Mouse (Mus musculus): Measurements from ENCODE around the gene Zfp346. TPM values are rescaled to one million over a fixed set of nuclear protein-coding genes. Genes with fewer than 3 reads are reported as not detected.
A peak's percentile ranks its signal among the peaks of the same experiment; 100 is the strongest.

Gene Zfp346
- polyA plus RNA-seq, 1 experiment from 2014 or later: 21.6 TPM

DNA sequence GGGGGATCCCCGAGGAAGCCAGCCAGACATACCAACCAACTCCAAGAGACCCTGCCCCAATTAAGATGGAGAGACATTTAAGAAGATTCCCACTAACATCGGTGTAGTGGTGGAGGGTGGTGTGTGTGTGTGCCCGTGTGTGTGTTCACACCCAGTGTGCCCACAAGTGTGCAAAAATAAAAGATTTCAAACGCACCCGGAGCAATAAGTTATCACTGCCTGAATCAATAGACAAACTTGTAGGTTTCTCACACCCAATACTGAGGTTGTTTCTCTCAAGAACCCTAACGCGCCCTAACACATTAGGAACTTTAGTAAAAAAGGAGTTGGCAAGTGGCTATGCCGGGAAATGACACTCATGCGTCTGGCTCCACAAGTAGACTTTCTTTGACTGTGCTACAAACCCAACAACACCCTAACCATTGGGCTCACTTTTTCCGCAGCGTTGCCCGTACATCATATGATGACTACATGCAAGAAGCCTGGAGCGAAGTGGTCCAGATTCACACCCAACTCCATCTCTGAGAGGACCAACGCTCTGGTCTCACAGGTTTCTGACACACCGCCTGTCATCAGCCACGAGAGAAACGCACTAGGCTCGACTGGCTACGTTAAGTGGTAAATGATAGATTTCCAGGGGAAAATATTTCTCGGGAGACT, 5.9 kb upstream of the Zfp346 start:
- peak overlapping the region; percentile 56 for H3K4me2 ChIP-seq (ENCODE audit: low read depth)
- 0 out of 2 replicates have a peak, but pooled peaks cover 3% of the 10 kb centered on the region for H3K4me1 ChIP-seq (ENCODE audit: control insufficient read depth, insufficient read depth, low read length)
- peak overlapping the region; percentile 92 for H3K9ac ChIP-seq (ENCODE audit: low read length)
- DNase-seq (ENCODE audit: low spot score): peak; percentile 28
- H3K4me3 ChIP-seq (ENCODE audit: low read depth, low read length): peak overlapping the region; percentile 73
- no peaks in the 10 kb centered on the region for H3K9me3 ChIP-seq (ENCODE audit: control insufficient read depth, low read length)
- peak overlapping the region; percentile 89 for H3K27ac ChIP-seq (ENCODE audit: low read depth, low read length)
- H3K36me3 ChIP-seq (ENCODE audit: control insufficient read depth, insufficient read depth, low read length): no peaks in the 10 kb centered on the region
- 34% methylated on average over 20 of the region's 20 CpGs for WGBS
- ATAC-seq (ENCODE audit: insufficient read depth, low FRiP score, low TSS enrichment): 0 out of 2 replicates have a peak, but pooled peaks have one; percentile 2
- no peaks in the 10 kb centered on the region for H3K27me3 ChIP-seq (ENCODE audit: control insufficient read depth, insufficient read depth, low read length)

DNA sequence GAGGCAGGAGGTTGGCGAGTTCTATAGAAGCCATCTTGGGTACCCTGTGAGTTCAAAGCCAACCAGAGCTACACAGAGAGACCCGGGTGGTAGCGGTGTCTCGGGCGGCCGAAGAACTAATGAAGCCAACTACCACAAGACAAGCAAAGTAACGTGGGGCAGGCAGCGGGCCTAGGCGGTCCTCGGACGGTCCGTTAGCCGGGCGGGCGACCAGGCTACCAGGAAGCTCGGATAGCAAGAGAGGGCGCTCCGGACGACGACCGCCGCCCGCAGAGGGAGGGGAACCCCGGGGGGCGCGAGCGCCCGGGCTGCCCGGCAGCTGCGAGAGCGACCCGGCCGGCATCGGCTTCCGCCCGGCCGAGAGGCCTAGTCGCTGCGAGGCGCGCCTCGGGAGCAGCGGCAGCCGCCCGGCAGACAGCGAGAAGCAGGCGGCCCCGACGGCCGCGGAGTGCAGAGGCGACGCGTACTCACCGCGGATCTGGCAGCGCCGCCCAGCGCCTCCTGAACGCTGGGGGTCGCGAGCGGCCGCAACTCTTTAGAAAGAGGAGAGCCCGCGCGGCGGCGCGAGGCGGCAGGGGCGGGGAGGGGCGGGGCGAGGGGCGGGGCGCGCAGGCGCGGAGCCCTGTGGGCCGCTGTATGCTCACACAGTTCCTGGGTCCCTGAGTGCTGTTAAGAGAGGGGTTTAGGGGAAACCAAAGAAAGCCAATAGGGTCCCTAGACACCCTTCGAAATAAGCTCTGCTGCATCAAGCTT, 5.2 kb upstream of the Zfp346 start, which contains the start of gene Uimc1:
Uimc1 (minus strand) TSS at position 575 of the 753 bp plus-strand sequence.
- Histone ChIP-seq H3K4me1 (ENCODE audit: control insufficient read depth, insufficient read depth, low read length) (0 out of 2 replicates have a peak, but pooled peaks cover 3% of the 10 kb centered on the region), H3K27me3 (ENCODE audit: control insufficient read depth, insufficient read depth, low read length) (no peaks in the 10 kb centered on the region), H3K9me3 (ENCODE audit: control insufficient read depth, low read length) (no peaks in the 10 kb centered on the region), H3K9ac (ENCODE audit: low read length) (peak within 1 kb of the TSS; percentile 92), H3K36me3 (ENCODE audit: control insufficient read depth, insufficient read depth, low read length) (no peaks in the 10 kb centered on the region), H3K4me3 (ENCODE audit: low read depth, low read length) (peak within 1 kb of the TSS; percentile 73), H3K4me2 (ENCODE audit: low read depth) (peak within 1 kb of the TSS; percentile 56), H3K27ac (ENCODE audit: low read depth, low read length) (peak within 1 kb of the TSS; percentile 89)
- peak; percentile 92 for DNase-seq (ENCODE audit: low spot score)
- WGBS: under 1% methylated on average over 63 of the region's 81 CpGs
- ATAC-seq (ENCODE audit: insufficient read depth, low FRiP score, low TSS enrichment): peak; percentile 87

GRCm38 (mm10) chr13:55101627-55102026, 3.5 kb upstream of the Zfp346 start:
- Histone ChIP-seq H3K36me3 (ENCODE audit: control insufficient read depth, insufficient read depth, low read length) (no peaks in the 10 kb centered on the region), H3K27me3 (ENCODE audit: control insufficient read depth, insufficient read depth, low read length) (no peaks in the 10 kb centered on the region), H3K9ac (ENCODE audit: low read length) (no peak overlapping the region), H3K4me3 (ENCODE audit: low read depth, low read length) (no peak overlapping the region), H3K9me3 (ENCODE audit: control insufficient read depth, low read length) (no peaks in the 10 kb centered on the region), H3K4me1 (ENCODE audit: control insufficient read depth, insufficient read depth, low read length) (peaks cover 8% of the 10 kb centered on the region; the same call in 1 of the 2 replicates), H3K27ac (ENCODE audit: low read depth, low read length) (no peak overlapping the region), H3K4me2 (ENCODE audit: low read depth) (no peak overlapping the region)
- ATAC-seq (ENCODE audit: insufficient read depth, low FRiP score, low TSS enrichment) (no peak), DNase-seq (ENCODE audit: low spot score) (no peak)
- WGBS: 95% methylated on average over 11 of the region's 11 CpGs

DNA sequence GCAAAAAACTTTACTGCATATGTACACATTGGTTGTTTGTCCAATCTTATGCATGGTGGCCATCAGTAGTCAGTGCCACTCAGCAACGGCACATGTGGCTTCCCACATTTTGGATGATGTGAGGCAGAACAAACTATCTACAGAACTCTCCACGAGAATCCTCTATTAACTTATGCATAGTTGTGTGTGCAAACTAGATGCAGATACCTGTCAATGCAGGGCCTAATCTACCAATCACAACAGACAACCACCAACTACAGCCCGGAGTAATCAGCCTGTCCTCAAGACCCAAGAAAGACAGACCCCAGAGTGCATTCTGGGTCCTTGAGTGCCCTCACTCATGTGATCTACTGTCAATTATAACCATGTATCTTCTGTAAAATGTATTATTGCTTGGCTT, 2.7 kb upstream of the Zfp346 start:
- Histone ChIP-seq H3K27ac (ENCODE audit: low read depth, low read length) (no peak overlapping the region), H3K4me3 (ENCODE audit: low read depth, low read length) (no peak overlapping the region), H3K4me2 (ENCODE audit: low read depth) (no peak overlapping the region), H3K27me3 (ENCODE audit: control insufficient read depth, insufficient read depth, low read length) (no peaks in the 10 kb centered on the region), H3K4me1 (ENCODE audit: control insufficient read depth, insufficient read depth, low read length) (peaks cover 8% of the 10 kb centered on the region; the same call in 1 of the 2 replicates), H3K9me3 (ENCODE audit: control insufficient read depth, low read length) (no peaks in the 10 kb centered on the region), H3K36me3 (ENCODE audit: control insufficient read depth, insufficient read depth, low read length) (no peaks in the 10 kb centered on the region), H3K9ac (ENCODE audit: low read length) (no peak overlapping the region)
- DNase-seq (ENCODE audit: low spot score) (no peak), ATAC-seq (ENCODE audit: insufficient read depth, low FRiP score, low TSS enrichment) (no peak)
- 95% methylated on average over 3 of the region's 3 CpGs for WGBS

GRCm38 (mm10) chr13:55103351-55103750, 1.8 kb upstream of the Zfp346 start:
- Histone ChIP-seq H3K4me1 (ENCODE audit: control insufficient read depth, insufficient read depth, low read length) (peaks cover 8% of the 10 kb centered on the region; the same call in 1 of the 2 replicates), H3K36me3 (ENCODE audit: control insufficient read depth, insufficient read depth, low read length) (no peaks in the 10 kb centered on the region), H3K4me2 (ENCODE audit: low read depth) (no peak overlapping the region), H3K9ac (ENCODE audit: low read length) (no peak overlapping the region), H3K9me3 (ENCODE audit: control insufficient read depth, low read length) (no peaks in the 10 kb centered on the region), H3K27ac (ENCODE audit: low read depth, low read length) (no peak overlapping the region), H3K4me3 (ENCODE audit: low read depth, low read length) (no peak overlapping the region), H3K27me3 (ENCODE audit: control insufficient read depth, insufficient read depth, low read length) (no peaks in the 10 kb centered on the region)
- DNase-seq (ENCODE audit: low spot score) (no peak), ATAC-seq (ENCODE audit: insufficient read depth, low FRiP score, low TSS enrichment) (no peak)
- 80% methylated on average over 2 of the region's 2 CpGs for WGBS

GRCm38 (mm10) chr13:55105953-55106691, 1.0 kb downstream of the Zfp346 start:
- ATAC-seq (ENCODE audit: insufficient read depth, low FRiP score, low TSS enrichment): no peak

GRCm38 (mm10) chr13:55107116-55107515, 2.0 kb downstream of the Zfp346 start:
- Histone ChIP-seq H3K4me2 (ENCODE audit: low read depth) (no peak overlapping the region), H3K9ac (ENCODE audit: low read length) (no peak overlapping the region), H3K27ac (ENCODE audit: low read depth, low read length) (no peak overlapping the region), H3K4me3 (ENCODE audit: low read depth, low read length) (no peak overlapping the region), H3K9me3 (ENCODE audit: control insufficient read depth, low read length) (no peaks in the 10 kb centered on the region), H3K4me1 (ENCODE audit: control insufficient read depth, insufficient read depth, low read length) (peaks cover 5% of the 10 kb centered on the region; the same call in 1 of the 2 replicates), H3K36me3 (ENCODE audit: control insufficient read depth, insufficient read depth, low read length) (no peaks in the 10 kb centered on the region), H3K27me3 (ENCODE audit: control insufficient read depth, insufficient read depth, low read length) (no peaks in the 10 kb centered on the region)
- ATAC-seq (ENCODE audit: insufficient read depth, low FRiP score, low TSS enrichment) (no peak), DNase-seq (ENCODE audit: low spot score) (no peak)
- WGBS: 90% methylated on average over 4 of the region's 4 CpGs

More at GRCm38 (mm10) chr13:55105953-55106691, 1.0 kb downstream of the Zfp346 start:
- DNase-seq (ENCODE audit: low spot score): no peak
- H3K4me2 ChIP-seq (ENCODE audit: low read depth): peak overlapping the region; percentile 56
- no peaks in the 10 kb centered on the region for H3K27me3 ChIP-seq (ENCODE audit: control insufficient read depth, insufficient read depth, low read length)
- 25% methylated on average over 8 of the region's 8 CpGs for WGBS
- H3K4me1 ChIP-seq (ENCODE audit: control insufficient read depth, insufficient read depth, low read length): peaks cover 5% of the 10 kb centered on the region; the same call in 1 of the 2 replicates
- no peak overlapping the region for H3K27ac ChIP-seq (ENCODE audit: low read depth, low read length)
- H3K36me3 ChIP-seq (ENCODE audit: control insufficient read depth, insufficient read depth, low read length): no peaks in the 10 kb centered on the region
- H3K9me3 ChIP-seq (ENCODE audit: control insufficient read depth, low read length): no peaks in the 10 kb centered on the region
- H3K4me3 ChIP-seq (ENCODE audit: low read depth, low read length): peak overlapping the region; percentile 84
- peak overlapping the region; percentile 87 for H3K9ac ChIP-seq (ENCODE audit: low read length)

- Histone ChIP-seq H3K9ac (ENCODE audit: low read length) (no peak overlapping the region), H3K27me3 (ENCODE audit: control insufficient read depth, insufficient read depth, low read length) (no peaks in the 10 kb centered on the region), H3K4me2 (ENCODE audit: low read depth) (no peak overlapping the region), H3K9me3 (ENCODE audit: control insufficient read depth, low read length) (no peaks in the 10 kb centered on the region), H3K27ac (ENCODE audit: low read depth, low read length) (no peak overlapping the region), H3K4me1 (ENCODE audit: control insufficient read depth, insufficient read depth, low read length) (peaks cover 5% of the 10 kb centered on the region; the same call in 1 of the 2 replicates), H3K4me3 (ENCODE audit: low read depth, low read length) (no peak overlapping the region), H3K36me3 (ENCODE audit: control insufficient read depth, insufficient read depth, low read length) (no peaks in the 10 kb centered on the region)
- 84% methylated on average over 8 of the region's 8 CpGs for WGBS
- ATAC-seq (ENCODE audit: insufficient read depth, low FRiP score, low TSS enrichment) (no peak), DNase-seq (ENCODE audit: low spot score) (no peak)
Measured at GRCm38 (mm10) chr13:55107694-55108093, 2.6 kb downstream of the Zfp346 start.

All from neural tube, embryonic 11.5 days (tissue).